Mouse (Mus musculus) frontal cortex, postnatal 36 days (tissue): ENCODE results near the gene Nxf2.
"Not testable (repeated sequence)": the region's sequence is repeated elsewhere in the genome, so short reads cannot be mapped to it uniquely, and the experiment has no call there.

Experiments
- DNase-seq, 2 experiments: peaks; one replicate each; pipeline ENCODE4 v3.0.0; 2022; ENCODE audit warnings: low spot score in 2 of 2

Gene Nxf2

GRCm38 (mm10) chrX:134964546-134964945 lies at the start of gene Nxf2:
Gene Nxf2, minus strand, starts transcription at chrX:134964754.
- no peak for DNase-seq

GRCm38 (mm10) chrX:135011381-135011780 lies 46.8 kb upstream of the Nxf2 start:
- no peak for DNase-seq

- DNase-seq: no peak
These were observed 44.9 kb upstream of the Nxf2 start for GRCm38 (mm10) chrX:135009471-135009815.

- peak; percentile 76 to 86 for DNase-seq
These were observed 44.3 kb upstream of the Nxf2 start, which contains the start of gene Zmat1 for GRCm38 (mm10) chrX:135008720-135009470. Gene Zmat1, minus strand, starts transcription at chrX:135009209.

GRCm38 (mm10) chrX:135008021-135008420 lies 43.5 kb upstream of the Nxf2 start:
- no peak for DNase-seq

GRCm38 (mm10) chrX:134963305-134964094 lies 1.1 kb downstream of the Nxf2 start:
- DNase-seq: peak; percentile 12 to 19

- DNase-seq: peak; percentile 15 to 49
These were observed 34.2 kb downstream of the Nxf2 start for GRCm38 (mm10) chrX:134930361-134930760.

GRCm38 (mm10) chrX:134929927-134930326 lies 34.6 kb downstream of the Nxf2 start:
- no peak for DNase-seq

- DNase-seq: peak; percentile 13 to 37
These were observed 39.5 kb downstream of the Nxf2 start for GRCm38 (mm10) chrX:134925058-134925457.

- no peak for DNase-seq
These were observed 40.7 kb downstream of the Nxf2 start for GRCm38 (mm10) chrX:134923675-134924424.

- DNase-seq: no peak
These were observed 45.3 kb downstream of the Nxf2 start for GRCm38 (mm10) chrX:134919220-134919619.

GRCm38 (mm10) chrX:134915745-134916144 lies 48.8 kb downstream of the Nxf2 start:
- no peak for DNase-seq

- DNase-seq: not testable (repeated sequence)
These were observed 49.2 kb downstream of the Nxf2 start for GRCm38 (mm10) chrX:134915315-134915714.

GRCm38 (mm10) chrX:134914851-134915250 lies 49.7 kb downstream of the Nxf2 start:
- no peak for DNase-seq

- DNase-seq: peak; percentile 14 to 51
These were observed 51.2 kb downstream of the Nxf2 start for GRCm38 (mm10) chrX:134913234-134913936.

- no peak for DNase-seq
These were observed 51.7 kb downstream of the Nxf2 start for GRCm38 (mm10) chrX:134912805-134913204.

GRCm38 (mm10) chrX:134910345-134910744 lies 54.2 kb downstream of the Nxf2 start:
- DNase-seq: no peak
